Mouse (Mus musculus) urinary bladder, adult 2 months (tissue): ENCODE data around the gene Cep112. TPM values are rescaled to one million over a fixed set of nuclear protein-coding genes. Genes with fewer than 3 reads are reported as not detected.

Experiments used
- DNase-seq: peaks from one replicate; pipeline ENCODE4 v3.0.0; 2022; ENCODE audit warnings: low spot score
- polyA plus RNA-seq: library from polyadenylated mRNA; depleted of rRNA; stranded (reverse); fragments of >200 nt; gene quantifications from 2 replicates; pipeline ENCODE4 v1.2.3, GENCODE M21; 2012

Gene Cep112
- polyA plus RNA-seq, 1 experiment: 2.9 TPM

DNA sequence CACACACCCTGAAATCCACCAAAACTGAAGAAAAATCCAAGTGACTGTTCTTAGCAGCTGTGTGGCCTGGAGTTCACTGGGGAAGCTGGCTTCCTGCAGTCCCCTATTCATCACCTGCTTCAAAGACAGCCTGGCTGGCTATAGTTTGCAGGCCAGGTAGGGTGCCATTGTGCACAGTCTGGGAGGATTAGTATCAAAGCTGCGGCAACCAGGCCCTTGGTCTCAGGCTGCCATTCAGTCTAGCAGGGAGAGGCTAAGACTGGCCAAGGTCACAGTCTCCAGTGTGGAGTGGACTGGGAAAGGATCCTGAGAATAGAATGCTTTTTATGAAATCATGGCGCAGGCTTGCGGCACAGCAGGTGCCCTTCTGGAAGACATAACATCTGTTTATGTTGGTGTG lies 180.3 kb downstream of the Cep112 start:
- no peak for DNase-seq

DNA sequence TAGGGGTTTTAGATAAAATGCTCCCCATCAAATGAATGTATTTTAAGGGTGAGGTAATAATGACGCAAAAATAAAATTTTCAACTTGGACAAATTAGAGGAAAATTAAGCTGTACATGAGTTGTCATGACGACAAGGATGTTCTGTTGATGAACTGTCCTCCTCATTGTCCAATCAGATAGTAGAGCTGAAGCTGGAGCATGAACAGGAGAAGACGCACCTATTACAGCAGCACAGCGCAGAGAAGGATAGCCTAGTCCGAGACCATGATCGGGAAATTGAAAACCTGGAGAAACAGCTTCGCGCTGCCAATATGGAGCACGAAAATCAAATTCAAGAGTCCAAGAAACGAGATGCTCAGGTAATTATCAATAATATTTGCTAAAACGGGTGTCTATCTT lies 181.0 kb downstream of the Cep112 start:
- DNase-seq: no peak

- DNase-seq: no peak
Observed at GRCm38 (mm10) chr11:108606836-108607235, 181.8 kb downstream of the Cep112 start.

GRCm38 (mm10) chr11:108620628-108621433 lies 195.8 kb downstream of the Cep112 start:
- DNase-seq: no peak

GRCm38 (mm10) chr11:108621434-108621901 lies 196.5 kb downstream of the Cep112 start:
- no peak for DNase-seq

DNA sequence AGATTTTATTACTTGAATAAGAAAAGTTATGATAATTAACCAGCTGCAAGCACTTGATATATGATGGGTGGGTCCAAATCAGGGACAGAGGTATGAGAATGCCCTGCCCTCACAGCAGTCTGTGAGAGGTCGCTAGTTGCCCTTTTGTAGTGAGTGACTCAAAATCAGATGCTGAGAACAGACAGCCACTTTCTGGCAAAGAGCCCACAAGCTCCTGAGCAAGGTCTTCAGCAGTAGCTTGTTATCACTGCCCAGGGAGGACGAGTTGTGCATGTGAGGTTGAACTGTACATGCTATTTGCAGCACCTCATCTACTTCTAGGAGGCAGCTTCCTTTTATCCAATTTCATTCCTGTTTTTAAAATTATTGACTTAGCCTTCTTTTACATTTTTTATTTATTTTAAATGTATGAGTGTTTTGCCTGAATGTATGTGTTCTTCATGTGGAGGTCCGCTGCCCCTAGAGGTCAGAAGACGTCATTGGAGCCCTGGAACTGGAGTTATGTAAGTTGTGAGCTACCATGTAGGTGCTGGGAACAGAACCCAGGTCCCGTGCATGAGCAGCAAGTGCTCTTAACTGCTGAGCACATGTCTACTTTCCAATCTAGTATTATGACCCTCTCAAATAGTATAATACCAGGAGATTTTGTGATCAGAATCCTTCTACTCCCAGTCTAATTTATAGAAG lies 200.7 kb downstream of the Cep112 start:
- no peak for DNase-seq

DNA sequence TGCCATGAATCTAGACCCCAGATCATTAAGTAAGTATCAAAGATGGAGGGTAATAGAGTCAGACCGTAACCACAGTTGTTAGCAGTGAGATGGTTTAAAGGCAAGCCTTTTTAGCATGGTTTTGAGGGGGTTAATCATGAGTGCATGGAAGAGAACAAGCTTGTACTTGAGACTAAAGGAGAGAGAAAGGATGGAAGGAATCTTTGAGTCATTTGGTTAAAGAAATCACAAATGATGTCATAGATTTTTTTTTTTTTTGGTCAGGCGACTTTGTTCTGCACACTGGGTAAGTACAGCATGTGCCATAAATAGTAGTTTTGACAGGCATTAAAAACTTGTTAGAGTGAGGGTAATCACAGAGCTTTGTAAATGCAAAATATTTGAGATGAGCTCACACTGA lies 212.8 kb downstream of the Cep112 start:
- DNase-seq: no peak

DNA sequence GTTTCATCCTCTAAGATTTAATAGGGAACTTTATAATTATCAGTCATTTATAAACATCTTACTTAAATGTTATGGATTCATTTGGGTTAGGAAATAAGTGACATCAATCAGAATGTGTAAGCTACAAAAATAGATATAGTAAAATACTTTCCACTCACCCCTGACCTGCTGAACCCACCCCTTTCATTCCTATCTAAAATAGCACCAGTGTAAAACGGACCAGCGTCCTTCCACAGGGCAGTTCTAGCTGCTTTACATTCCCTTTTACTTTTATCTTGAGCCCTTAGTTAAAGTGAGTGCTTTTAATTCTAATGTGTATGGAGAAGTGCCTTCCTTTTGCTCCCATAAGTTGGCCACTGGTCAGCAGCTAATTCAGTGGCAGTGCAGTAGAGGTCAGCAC lies 230.6 kb downstream of the Cep112 start:
- no peak for DNase-seq

DNA sequence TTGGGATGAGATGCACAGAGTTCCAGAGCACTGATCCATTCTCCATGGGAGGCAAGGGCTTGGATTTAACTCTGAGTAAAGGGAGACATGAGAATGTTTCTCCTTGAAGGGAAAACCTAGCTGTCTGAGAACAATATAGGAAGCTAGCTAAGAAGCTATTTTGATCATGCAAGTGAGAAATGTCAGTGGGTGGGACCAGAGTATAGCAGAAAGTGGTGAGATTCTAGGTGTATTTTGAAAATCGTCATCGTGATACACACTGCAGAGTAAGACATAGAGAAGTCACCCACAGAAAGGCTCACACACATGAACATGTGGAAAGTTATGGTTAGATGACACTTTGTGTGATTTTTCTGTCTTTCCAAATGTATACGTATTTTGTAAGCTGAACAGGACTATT lies 257.0 kb downstream of the Cep112 start:
- DNase-seq: no peak

DNA sequence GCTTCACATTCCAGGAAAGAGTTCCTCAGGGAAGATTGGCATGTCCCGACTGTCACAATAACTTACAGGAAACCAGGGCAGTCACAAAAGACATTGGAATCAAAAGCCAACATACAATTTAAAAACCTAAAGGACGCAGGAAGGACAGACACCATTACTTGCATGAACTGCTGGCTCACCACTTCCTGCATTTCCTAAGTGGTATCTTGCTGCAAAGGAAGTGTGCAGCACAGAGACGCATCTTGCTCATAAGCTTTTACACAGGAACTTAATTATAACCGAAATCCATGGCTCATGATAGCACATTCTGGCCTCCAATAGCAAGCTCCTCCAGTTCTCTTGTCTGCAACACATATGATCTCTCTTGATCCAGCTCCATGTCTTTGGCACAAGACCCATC lies 271.6 kb downstream of the Cep112 start:
- no peak for DNase-seq

DNA sequence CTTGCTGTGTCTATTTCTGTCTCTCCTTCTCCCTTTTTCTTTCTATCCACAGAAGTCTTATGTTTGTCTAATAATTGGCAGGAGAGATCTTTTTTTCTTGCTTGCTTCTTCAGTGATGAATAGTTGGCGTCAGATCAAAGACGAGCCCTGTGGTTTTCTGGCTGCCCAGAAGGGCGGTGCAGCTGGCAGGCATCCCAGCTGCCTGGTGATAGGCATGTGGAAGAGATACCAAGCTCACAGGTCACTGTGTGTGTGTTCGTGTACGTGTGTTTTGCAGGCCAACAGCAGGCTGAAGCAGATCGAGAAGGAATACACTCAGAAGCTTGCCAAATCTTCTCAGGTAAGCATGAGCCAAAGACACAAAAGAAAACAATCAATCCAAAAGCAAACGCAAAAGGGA lies 327.3 kb downstream of the Cep112 start:
- no peak for DNase-seq

DNA sequence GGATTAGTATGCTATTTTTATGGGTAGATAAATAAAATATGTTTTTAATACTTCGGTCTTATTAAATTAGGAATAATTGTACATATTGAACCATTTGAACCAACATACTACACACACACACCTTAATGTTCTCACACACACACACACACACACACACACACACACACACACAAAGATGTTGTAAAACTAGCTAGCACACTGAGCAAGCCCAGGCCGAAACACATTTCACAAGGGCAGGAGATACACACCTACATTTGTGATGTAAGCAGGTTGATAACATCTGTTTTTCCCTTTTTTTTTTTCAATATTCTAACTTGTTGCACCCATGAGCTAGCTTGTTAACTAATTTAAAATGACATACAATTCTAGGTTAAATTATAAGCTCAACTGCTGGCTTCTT lies 327.8 kb downstream of the Cep112 start:
- no peak for DNase-seq

DNA sequence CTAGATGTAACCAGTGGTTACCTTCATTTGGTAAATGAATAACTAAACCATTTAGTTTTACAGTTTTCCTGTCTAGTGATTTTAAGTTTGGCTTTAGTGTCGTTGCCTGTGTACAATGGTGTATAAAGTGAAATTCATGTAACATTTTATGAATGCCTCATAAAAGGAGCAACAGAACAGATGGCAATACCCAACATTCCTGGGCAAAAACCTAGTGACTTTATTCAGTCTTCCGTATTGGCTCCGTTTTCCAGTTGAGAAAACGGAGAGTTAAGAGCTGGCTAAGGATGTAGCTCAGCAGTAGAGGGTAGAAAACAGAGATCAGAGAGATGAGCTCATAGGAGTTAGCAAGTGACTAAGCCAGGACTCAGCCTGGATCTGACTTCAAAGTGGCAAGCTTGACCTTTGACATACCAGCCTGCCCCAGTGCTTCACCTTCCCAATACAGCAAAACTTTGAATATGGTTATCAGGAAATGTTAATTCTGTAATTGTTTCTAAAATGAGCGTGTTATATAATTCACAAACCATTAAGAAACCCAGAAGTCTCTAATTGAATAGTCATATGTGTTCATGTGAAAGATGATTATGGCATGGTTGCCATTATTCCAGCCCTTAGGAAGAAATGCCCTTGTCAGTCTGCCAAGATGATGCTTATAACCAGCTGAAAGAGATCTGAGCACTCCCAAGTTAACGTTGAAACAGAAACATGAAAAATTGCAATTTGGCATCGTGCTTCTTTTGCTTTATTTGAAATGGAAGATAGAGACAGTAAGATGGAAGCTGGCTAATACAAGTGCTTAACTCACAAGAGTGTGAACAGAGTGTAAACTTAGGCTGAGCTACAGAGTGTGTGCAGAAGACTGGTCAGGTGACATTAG lies 328.6 kb downstream of the Cep112 start:
- DNase-seq: no peak

DNA sequence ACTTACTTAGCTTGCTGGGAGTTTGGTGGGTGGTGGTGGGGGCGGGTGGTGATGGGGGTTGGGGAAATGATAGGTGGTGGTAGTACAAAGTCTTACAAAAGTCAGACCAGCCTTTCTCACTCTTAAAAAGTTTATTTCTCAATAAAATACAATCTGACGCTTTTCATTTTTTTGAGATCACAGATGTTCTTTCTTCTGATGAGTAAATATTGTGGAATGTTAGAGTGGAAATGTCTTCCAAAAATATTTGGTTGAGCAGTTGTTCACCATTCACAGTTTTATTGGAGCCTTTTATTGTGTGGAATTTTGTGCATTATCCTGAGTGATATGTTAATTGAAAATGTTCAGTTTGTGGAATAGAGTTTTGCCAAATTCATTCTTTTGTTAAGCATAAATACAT lies 332.2 kb downstream of the Cep112 start:
- no peak for DNase-seq

DNA sequence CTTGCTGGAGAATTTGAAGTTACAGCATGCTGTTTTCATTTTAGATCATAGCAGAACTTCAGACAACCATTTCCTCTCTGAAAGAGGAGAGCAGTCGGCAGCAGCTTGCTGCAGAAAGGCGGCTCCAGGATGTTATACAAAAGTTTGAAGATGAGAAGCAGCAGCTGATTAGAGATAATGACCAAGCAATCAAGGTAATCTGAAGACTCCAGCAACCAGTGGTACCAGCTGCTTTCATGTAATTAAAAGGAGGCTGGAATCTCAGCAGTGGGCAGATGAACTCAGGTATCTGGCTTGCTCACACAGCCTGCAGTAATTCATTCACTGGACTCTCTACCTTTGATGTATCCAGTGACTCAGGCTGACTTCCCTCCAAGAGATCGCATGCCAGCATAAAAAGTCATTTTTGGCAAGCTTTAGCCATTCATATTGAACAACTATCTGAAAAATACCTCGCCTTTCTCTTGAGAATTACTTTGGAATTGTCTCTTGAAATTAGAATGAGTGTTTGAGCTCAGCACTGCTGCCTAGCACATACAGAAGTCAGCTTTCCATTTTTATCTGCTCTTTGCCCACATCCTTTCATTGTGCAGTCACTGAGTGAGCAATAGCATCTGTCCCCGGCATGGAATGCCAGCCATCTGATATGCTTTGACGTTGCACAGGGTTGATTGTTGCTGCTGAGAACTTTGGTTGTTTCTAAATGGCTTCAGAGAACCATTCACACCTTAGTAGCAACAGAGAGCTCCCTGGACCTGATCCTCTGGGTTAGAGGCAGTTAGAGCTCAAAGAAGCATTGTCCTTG lies 332.8 kb downstream of the Cep112 start:
- no peak for DNase-seq

DNA sequence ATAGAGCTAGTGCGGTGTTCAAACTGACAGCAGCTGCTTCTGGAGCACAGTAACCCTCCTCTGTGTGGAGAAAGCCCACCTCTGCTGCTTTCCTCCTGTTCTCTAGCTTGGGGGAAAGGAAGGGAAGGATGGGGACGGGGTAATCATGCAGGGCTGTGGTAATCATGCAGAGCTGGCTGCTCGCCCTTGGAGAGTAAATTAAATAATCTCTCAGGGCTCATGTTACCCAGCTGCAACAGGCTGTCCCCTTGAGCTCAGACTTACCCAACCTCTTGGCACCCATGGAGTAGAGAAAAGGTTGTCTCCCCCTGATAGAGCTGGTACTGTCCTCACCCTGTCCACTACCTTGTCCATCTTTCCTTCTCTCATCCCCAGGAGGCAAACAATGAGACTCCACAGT lies 345.1 kb downstream of the Cep112 start:
- no peak for DNase-seq

DNA sequence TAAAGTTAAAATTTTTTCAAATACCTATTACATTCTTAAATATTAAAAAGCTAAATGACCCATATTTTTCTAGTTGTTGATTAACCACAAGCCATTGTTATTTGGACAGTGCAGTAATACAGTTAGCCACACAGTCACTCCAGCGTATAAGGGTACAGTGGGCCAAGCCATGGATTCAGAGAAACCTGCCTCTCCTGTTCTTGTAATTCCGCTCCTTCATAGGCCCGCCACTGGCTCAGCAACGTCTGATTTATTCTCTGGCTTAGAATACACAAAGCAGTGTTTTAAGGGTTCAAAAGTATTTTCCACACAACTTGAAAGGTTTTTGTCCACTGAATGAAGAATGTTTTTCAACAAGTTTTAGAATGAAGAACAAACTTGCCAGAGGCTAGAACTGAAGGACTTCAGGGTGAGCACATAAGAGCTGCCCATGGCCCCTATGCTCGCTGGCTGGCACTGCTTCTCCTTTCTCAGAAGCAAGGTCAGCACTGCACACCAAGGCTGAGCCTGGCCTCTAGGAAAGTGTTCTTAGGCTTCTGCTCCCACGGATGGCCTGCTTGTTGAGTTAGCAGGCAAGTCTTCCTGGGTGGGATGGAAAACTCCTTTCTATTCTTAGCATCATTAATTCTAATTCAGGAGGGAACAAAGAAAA lies 349.2 kb downstream of the Cep112 start:
- DNase-seq: no peak

GRCm38 (mm10) chr11:108777158-108777557 lies 352.2 kb downstream of the Cep112 start:
- DNase-seq: no peak

DNA sequence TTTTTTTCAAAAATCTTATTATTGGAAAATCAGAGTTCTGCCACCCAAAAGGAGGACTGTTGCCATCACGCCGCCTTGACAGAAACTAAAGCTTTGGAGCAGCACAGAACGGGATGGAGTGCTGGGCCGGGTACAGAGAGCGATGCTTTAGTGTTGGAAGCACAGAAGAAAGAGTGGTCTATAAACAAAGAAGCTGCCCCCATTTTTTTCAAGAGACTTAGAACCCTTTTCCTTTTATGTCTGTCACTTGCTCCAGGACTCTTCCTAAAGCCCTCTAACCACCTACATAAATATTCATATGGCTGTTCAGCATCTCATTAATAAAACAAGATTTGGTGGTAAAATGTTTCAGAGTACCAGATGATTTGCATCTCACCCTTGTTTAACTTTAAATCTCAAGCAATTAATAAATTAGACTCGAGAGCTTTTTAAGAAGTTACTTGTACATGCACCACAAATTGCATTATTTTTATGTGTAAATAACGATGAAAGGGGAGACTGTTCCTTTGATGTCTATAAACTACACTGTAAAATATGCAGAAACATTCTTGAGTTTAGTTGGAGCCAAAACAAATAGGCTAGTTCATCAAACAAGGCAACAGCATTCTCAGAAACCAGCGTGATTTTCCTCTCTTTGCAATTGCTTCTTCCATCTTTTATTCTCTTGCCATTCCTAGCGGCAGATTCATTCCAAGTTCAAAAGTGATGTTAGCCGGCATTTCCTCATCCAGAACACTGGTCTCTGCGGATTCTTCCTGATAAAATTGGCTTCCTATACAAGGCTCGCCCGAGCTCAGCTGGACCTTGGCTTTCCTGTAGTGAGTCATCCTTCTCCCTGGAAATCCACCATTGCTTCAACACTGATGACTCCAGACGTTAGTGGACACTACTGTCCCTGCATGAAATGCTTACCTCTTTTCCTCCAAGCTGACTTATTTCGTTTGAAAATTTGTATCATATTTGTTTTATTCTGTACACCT lies 355.6 kb downstream of the Cep112 start:
- DNase-seq: no peak

- no peak for DNase-seq
Observed at GRCm38 (mm10) chr11:108798398-108798797, 373.4 kb downstream of the Cep112 start.
